Mouse (Mus musculus): ENCODE data around the gene Tnfrsf14. TPM values are rescaled to one million over a fixed set of nuclear protein-coding genes. Genes with fewer than 3 reads are reported as not detected.

Gene Tnfrsf14
- polyA plus RNA-seq, 1 experiment, result 177 TPM

- Histone ChIP-seq H3K4me1 (ENCODE audit: control insufficient read depth, insufficient read depth, insufficient read length, low read length) (peaks cover 9% of the 10 kb centered on the region; the same call in 1 of the 2 replicates), H3K4me3 (ENCODE audit: low read depth, low read length) (no peak overlapping the region), H3K27ac (ENCODE audit: insufficient read depth, low read depth, low read length) (no peak overlapping the region), H3K36me3 (ENCODE audit: control insufficient read depth, insufficient read depth, low read length) (no peaks in the 10 kb centered on the region), H3K27me3 (ENCODE audit: control insufficient read depth, insufficient read depth, low read length) (no peaks in the 10 kb centered on the region)
- TF ChIP-seq CTCF (IDR thresholded peaks at IDR 0.05; ENCODE audit: extremely low read depth, insufficient read length, insufficient replicate concordance, low read depth, low read length), result no peak
- TF ChIP-seq POLR2A (IDR thresholded peaks at IDR 0.05; ENCODE audit: low read depth, low read length), result no peak
- 18% methylated on average over 14 of the region's 14 CpGs for WGBS
Measured at GRCm38 (mm10) chr4:154882014-154882659, 46.2 kb downstream of the Tnfrsf14 start.

GRCm38 (mm10) chr4:154880730-154881129, 47.6 kb downstream of the Tnfrsf14 start:
- Histone ChIP-seq H3K4me1 (ENCODE audit: control insufficient read depth, insufficient read depth, insufficient read length, low read length) (peaks cover 9% of the 10 kb centered on the region; the same call in 1 of the 2 replicates), H3K27me3 (ENCODE audit: control insufficient read depth, insufficient read depth, low read length) (no peaks in the 10 kb centered on the region), H3K4me3 (ENCODE audit: low read depth, low read length) (no peak overlapping the region), H3K27ac (ENCODE audit: insufficient read depth, low read depth, low read length) (no peak overlapping the region), H3K36me3 (ENCODE audit: control insufficient read depth, insufficient read depth, low read length) (no peaks in the 10 kb centered on the region)
- WGBS, result 54% methylated on average over 6 of the region's 6 CpGs
- TF ChIP-seq POLR2A (IDR thresholded peaks at IDR 0.05; ENCODE audit: low read depth, low read length) (no peak), CTCF (IDR thresholded peaks at IDR 0.05; ENCODE audit: extremely low read depth, insufficient read length, insufficient replicate concordance, low read depth, low read length) (no peak)

GRCm38 (mm10) chr4:154877864-154878548, 50.4 kb downstream of the Tnfrsf14 start:
- Histone ChIP-seq H3K27ac (ENCODE audit: insufficient read depth, low read depth, low read length) (peak overlapping the region; percentile 68), H3K36me3 (ENCODE audit: control insufficient read depth, insufficient read depth, low read length) (no peaks in the 10 kb centered on the region), H3K27me3 (ENCODE audit: control insufficient read depth, insufficient read depth, low read length) (no peaks in the 10 kb centered on the region), H3K4me1 (ENCODE audit: control insufficient read depth, insufficient read depth, insufficient read length, low read length) (peaks cover 7% of the 10 kb centered on the region; the same call in 1 of the 2 replicates), H3K4me3 (ENCODE audit: low read depth, low read length) (peak overlapping the region; percentile 33; the same call in 1 of the 2 replicates)
- TF ChIP-seq POLR2A (IDR thresholded peaks at IDR 0.05; ENCODE audit: low read depth, low read length) (peak; percentile 42; the same call in 1 of the 2 replicates), CTCF (IDR thresholded peaks at IDR 0.05; ENCODE audit: extremely low read depth, insufficient read length, insufficient replicate concordance, low read depth, low read length) (peak; percentile 95; the same call in 1 of the 2 replicates)
- WGBS, result 7% methylated on average over 18 of the region's 18 CpGs

- no peak for TF ChIP-seq POLR2A (IDR thresholded peaks at IDR 0.05; ENCODE audit: low read depth, low read length)
- no peak for TF ChIP-seq CTCF (IDR thresholded peaks at IDR 0.05; ENCODE audit: extremely low read depth, insufficient read length, insufficient replicate concordance, low read depth, low read length)
- Histone ChIP-seq H3K27me3 (ENCODE audit: control insufficient read depth, insufficient read depth, low read length) (0 out of 2 replicates have a peak, but pooled peaks cover 5% of the 10 kb centered on the region), H3K4me1 (ENCODE audit: control insufficient read depth, insufficient read depth, insufficient read length, low read length) (peaks cover 3% of the 10 kb centered on the region; the same call in 1 of the 2 replicates), H3K27ac (ENCODE audit: insufficient read depth, low read depth, low read length) (no peak overlapping the region), H3K4me3 (ENCODE audit: low read depth, low read length) (no peak overlapping the region), H3K36me3 (ENCODE audit: control insufficient read depth, insufficient read depth, low read length) (no peaks in the 10 kb centered on the region)
- WGBS, result 76% methylated on average over 6 of the region's 6 CpGs
Measured at GRCm38 (mm10) chr4:154873186-154873585, 55.2 kb downstream of the Tnfrsf14 start.

Other genes starting within 250 kb of the Tnfrsf14 start
- 0.06 TPM in 1 of 2 replicates, not detected in the other for gene Ttc34, start 91.1 kb downstream of the Tnfrsf14 start, polyA plus RNA-seq (2012; rRNA removed)
- gene Mmel1, start 59.0 kb downstream of the Tnfrsf14 start, polyA plus RNA-seq (2012; rRNA removed), result 0.06 and 0.10 TPM in 2 replicates
- 78.7 and 197 TPM in 2 replicates for gene Fam213b, start 29.4 kb downstream of the Tnfrsf14 start, polyA plus RNA-seq (2012; rRNA removed)
- 0.17 and 0.47 TPM in 2 replicates for gene Hes5, start 32.4 kb upstream of the Tnfrsf14 start, polyA plus RNA-seq (2012; rRNA removed)
- 28.1 and 36.1 TPM in 2 replicates for gene Pank4, start 35.6 kb upstream of the Tnfrsf14 start, polyA plus RNA-seq (2012; rRNA removed)
- 17.8 and 28.1 TPM in 2 replicates for gene Plch2, start 128.2 kb upstream of the Tnfrsf14 start, polyA plus RNA-seq (2012; rRNA removed)
- 7.8 and 15.2 TPM in 2 replicates for gene Pex10, start 138.5 kb upstream of the Tnfrsf14 start, polyA plus RNA-seq (2012; rRNA removed)
- gene Rer1, start 157.8 kb upstream of the Tnfrsf14 start, polyA plus RNA-seq (2012; rRNA removed), result 53.2 and 91.9 TPM in 2 replicates
- gene Morn1, start 158.0 kb upstream of the Tnfrsf14 start, polyA plus RNA-seq (2012; rRNA removed), result 1.7 and 3.1 TPM in 2 replicates